Mouse (Mus musculus): ENCODE measurements around the gene Drap1.

Drap1 gene

DNA sequence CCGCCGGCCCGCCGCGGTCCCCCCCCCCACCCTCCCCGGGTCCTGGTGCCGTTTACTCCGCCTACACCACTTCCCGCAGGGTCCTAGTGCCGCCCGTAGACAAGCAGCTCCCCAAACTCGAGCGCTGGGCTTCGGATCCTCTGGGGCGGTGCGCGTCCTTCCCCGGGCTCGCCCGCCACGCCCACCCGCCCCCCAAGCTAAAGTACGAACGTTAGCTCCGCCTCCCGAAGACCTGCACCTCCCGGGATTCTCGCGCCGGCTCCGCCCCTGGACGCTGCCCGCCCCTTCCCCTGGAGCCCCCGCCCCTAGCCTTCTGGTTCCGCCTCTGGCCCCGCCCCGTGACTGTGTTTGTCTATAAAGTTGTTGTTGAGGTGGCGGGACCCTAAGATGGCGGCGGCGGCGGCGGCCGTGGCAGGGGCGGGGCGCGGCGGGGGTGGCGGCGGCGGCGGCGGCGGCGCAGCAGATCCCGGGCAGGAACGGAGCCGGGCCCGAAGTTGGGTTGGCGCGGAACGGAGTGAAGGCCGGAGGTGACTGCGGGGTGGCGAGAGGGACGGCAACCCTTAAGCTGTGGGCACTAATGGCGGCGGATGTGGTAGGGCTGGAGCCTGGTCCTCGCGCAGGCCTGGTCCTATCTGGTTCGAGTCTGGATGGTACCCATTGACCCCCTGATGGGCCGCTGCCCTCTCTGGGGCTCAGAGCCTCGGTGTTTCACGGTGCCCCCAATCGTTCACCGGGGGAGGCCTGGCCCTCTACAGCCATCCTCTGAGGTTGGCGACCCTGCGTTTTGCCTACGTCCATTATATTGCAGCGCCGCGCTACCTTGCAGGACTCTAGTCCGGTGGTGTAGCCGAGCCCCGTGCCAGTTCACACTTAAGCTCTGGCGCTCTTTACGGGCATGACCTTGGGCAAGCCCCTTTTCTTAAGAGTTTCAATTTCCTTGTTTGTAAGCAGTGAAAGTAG is at the start of gene Drap1, which contains the start of gene AI837181:
Gene Drap1 (minus strand): TSS at position 198 of the 960 bp plus-strand sequence.
Gene AI837181 (plus strand): TSS at position 363 of the 960 bp plus-strand sequence.
- DNase-seq = peak; percentile 95

DNA sequence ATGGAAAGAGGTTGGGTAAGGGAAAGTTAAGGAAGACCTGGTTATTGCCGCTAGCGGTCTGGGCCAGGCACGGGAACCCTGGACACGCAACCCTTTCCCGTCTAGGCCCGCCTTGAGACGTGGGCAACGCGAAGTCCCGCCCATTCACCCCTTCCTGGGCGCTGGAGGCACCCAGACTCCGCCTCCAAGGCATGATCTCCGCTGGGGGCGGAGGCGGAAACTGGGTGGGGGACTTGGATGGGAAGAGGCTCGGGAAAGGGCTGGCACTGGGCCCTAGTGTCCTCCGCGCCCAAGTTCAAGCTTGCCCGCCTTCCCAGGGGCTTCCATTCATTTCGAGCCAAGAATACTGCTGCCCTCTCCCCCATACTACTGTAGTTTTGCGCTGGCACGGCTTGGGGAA is 48.9 kb upstream of the Drap1 start, which contains the start of gene Efemp2:
Gene Efemp2 (plus strand): TSS at position 235 of the 400 bp plus-strand sequence.
- peak; percentile 63 to 64 for DNase-seq

- DNase-seq = no peak
Observed at GRCm38 (mm10) chr19:5472857-5473256, 48.1 kb upstream of the Drap1 start.

DNA sequence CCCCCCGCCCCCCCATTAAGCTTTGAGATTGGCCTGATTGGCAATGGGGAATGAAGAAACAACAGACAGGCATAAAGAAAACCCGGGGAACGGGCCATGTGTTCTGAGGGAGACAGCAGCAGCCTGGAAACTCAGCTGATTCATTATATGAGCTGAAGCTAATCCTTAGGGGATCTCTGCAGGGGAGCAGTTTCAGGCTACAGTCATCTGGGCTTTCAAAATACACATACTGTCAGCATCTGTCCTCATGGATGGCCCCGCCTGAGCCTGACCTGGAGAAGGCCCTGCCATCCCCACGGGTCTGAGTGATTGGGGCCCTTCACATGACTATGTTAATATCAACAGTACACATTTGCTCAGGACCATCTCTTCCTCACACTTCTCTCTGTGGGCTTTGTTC is 47.1 kb upstream of the Drap1 start:
- no peak for DNase-seq

DNA sequence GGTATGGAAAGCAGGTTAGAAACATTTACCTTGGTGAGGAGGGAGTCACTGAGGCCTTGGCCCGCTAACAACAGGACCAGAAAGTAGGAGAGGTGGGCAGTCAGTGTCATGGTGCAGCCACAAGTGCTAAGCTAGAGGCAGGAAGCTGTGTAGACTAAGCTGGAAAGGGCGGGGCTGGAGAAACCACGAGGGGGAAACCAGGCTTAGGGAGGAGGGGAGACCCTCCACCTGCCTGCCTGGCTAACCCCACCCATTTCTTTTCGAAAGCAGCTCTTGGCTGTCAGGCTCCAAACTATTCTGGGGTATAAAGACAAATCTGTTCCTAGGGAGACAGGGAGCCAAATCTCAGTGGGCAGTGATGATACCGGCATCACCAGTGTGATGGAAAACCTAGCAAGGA is 43.6 kb upstream of the Drap1 start, which contains the start of gene Ctsw:
Gene Ctsw (minus strand): TSS at position 134 of the 400 bp plus-strand sequence.
- DNase-seq = no peak

GRCm38 (mm10) chr19:5466916-5467500 is 42.2 kb upstream of the Drap1 start:
- DNase-seq = no peak

GRCm38 (mm10) chr19:5465037-5465436 is 40.3 kb upstream of the Drap1 start:
- no peak for DNase-seq

DNA sequence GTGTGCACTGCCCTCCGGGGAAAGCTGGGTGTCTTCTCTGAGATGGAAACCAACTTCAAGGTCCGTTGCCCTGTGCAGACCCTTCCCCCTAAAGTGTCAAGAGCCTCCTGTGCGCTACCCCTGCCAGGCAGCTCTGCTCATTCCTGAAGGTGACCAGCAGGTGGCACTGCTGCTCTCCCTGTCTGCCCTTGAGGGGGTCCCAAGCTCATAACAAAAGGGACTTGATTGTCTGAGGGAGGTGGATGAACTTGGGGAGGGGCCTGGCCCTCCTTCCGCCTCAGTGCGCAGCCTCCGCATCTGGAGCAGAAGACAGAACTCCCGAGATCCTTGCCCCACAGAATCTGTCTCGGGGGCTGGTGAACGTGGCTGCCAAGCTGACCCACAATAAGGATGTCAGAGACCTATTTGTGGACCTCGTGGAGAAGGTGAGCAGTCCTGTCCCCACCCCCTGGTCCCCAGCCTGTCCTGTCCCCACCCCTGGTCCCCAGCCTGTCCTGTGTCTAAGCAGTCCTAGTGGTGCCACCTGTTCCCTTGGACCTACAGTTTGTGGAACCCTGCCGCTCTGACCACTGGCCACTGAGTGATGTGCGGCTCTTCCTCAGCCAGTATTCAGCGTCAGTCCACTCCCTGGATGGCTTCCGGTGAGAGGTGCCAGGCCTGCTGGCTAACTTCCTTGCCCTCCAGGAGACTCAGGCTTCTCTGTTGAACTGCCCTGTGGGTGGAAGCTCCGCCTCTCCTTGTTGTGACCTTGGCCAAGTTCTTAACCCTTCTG is 39.2 kb upstream of the Drap1 start:
- peak; percentile 58 to 79 for DNase-seq

- DNase-seq = no peak
Observed at GRCm38 (mm10) chr19:5463212-5463611, 38.4 kb upstream of the Drap1 start.

DNA sequence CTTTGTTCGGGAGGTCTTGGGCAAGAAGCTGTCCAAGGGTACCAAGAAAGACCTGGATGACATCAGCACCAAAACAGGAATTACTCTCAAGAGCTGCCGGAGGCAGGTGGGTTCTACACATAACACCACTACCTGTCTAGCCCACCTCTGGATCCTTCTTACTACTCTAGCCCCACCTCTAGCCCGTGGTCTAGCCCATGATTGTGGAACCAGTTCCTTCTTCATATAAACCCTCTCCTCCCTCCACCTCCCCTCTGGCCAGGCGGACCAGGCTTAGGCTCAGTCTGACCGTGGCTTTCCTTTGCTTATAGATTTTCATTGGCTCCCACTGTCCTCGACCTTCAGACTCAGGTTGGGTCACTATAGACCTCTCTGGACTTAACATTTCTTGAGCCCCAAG is 36.6 kb upstream of the Drap1 start:
- no peak for DNase-seq

GRCm38 (mm10) chr19:5460465-5460911 is 35.7 kb upstream of the Drap1 start, which contains the start of gene Fibp:
Gene Fibp (plus strand): TSS chr19:5460615.
- DNase-seq = peak; percentile 86 to 88

DNA sequence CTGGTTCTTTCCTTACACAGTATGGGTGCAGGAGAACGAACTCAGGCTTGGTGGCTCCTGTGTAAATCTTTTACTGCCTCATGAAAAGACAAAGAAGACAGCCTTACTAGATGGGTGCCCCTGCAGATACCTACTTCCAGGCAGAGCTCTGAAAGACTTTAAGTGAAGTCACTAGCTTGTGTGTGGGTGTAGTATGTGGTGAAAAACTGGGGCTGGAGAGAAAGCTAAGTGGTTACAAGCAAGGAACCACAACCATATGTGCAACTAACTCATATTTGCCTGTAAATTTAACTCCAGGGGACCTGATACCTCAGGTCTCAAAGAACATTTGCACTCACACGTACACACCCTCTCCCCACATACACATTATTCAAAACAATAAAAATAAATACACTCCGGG is 35.1 kb upstream of the Drap1 start:
- DNase-seq = no peak

DNA sequence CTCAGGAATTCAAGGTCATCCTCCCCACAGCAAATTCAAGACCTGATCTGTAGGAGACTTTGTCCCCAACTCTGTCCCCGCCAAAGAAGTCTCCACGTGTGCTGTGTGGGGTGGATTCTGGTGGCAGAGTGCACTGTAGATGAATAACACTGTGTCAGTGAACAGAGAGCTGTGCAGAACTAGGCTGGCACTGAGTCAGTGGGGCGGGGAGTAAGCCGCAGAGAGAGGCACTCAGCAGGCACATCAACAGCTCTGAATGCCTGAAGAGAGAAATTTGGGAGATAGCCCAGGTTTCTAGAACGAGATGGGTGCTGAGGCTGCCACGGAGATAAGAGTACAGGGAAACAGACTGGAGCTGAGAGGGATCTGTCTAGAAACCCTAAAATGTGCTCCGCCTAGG is 34.2 kb upstream of the Drap1 start:
- no peak for DNase-seq

GRCm38 (mm10) chr19:5457746-5458442 is 33.1 kb upstream of the Drap1 start, which contains the start of gene Ccdc85b:
Gene Ccdc85b (minus strand): TSS chr19:5457894.
- DNase-seq = no peak

- peak; percentile 98 for DNase-seq
Observed at GRCm38 (mm10) chr19:5456922-5457745, 32.4 kb upstream of the Drap1 start.

GRCm38 (mm10) chr19:5456241-5456921 is 31.6 kb upstream of the Drap1 start:
- DNase-seq = no peak

GRCm38 (mm10) chr19:5455568-5455967 is 30.8 kb upstream of the Drap1 start:
- no peak for DNase-seq

GRCm38 (mm10) chr19:5455037-5455436 is 30.3 kb upstream of the Drap1 start:
- DNase-seq = no peak

GRCm38 (mm10) chr19:5451766-5452165 is 27.0 kb upstream of the Drap1 start:
- no peak for DNase-seq

GRCm38 (mm10) chr19:5449673-5450072 is 24.9 kb upstream of the Drap1 start:
- no peak for DNase-seq

All from cerebellum, adult 18-20 months (tissue).